Mouse (Mus musculus) heart, embryonic 14.5 days (tissue): ENCODE data around the gene Atp2b4. TPM values are rescaled to one million over a fixed set of nuclear protein-coding genes. Genes with fewer than 3 reads are reported as not detected.
A peak's percentile ranks its signal among the peaks of the same experiment; 100 is the strongest.

Experiments used
- ATAC-seq: fragments of 200-750 bp; cut with Nextera tagmentation; 2 replicates; pipeline ENCODE4 v1.8.0; 2017; ENCODE audit warnings: low read depth, moderate TSS enrichment; ENCODE audit not compliant: insufficient number of reproducible peaks, insufficient read depth, low FRiP score
- H3K27ac ChIP-seq, 2 experiments: fragments of 200-500 bp in 1 of 2; fragments of 300-500 bp in 1 of 2; sonication (generic) in 1 of 2; replicated peaks in 1 of 2; 2 replicates each; pipeline ENCODE4 v1.5.1; 2012 to 2014; ENCODE audit warnings: low read depth in 2 of 2, low read length in 2 of 2, control low read depth in 1 of 2, mild to moderate bottlenecking in 1 of 2, mixed read lengths in 1 of 2; ENCODE audit not compliant: control insufficient read depth in 1 of 2, insufficient read depth in 1 of 2
- H3K27me3 ChIP-seq: fragments of 300-500 bp; sonication (generic); 2 replicates; pipeline ENCODE4 v1.6.1; 2014; ENCODE audit warnings: mild to moderate bottlenecking, low read length, control low read depth; ENCODE audit not compliant: control insufficient read depth, insufficient read depth
- H3K36me3 ChIP-seq: fragments of 300-500 bp; sonication (generic); 2 replicates; pipeline ENCODE4 v1.6.1; 2014; ENCODE audit warnings: mild to moderate bottlenecking, control low read depth, low read length, mixed read lengths; ENCODE audit not compliant: control insufficient read depth, insufficient read depth
- H3K4me1 ChIP-seq, 2 experiments: fragments of 200-500 bp in 1 of 2; fragments of 300-500 bp in 1 of 2; sonication (generic) in 1 of 2; 2 replicates each; pipeline ENCODE4 v1.6.1; 2012 to 2014; ENCODE audit warnings: low read length in 2 of 2, control low read depth in 1 of 2, mixed read lengths in 1 of 2; ENCODE audit not compliant: control insufficient read depth in 2 of 2, insufficient read depth in 2 of 2
- H3K4me2 ChIP-seq: fragments of 300-500 bp; sonication (generic); 2 replicates; pipeline ENCODE4 v1.6.1; 2014; ENCODE audit warnings: mild to moderate bottlenecking, low read length
- H3K4me3 ChIP-seq, 2 experiments: fragments of 200-500 bp in 1 of 2; fragments of 300-500 bp in 1 of 2; sonication (generic) in 1 of 2; 2 replicates each; pipeline ENCODE4 v1.5.1; 2012 to 2014; ENCODE audit warnings: low read length in 2 of 2, mild to moderate bottlenecking in 2 of 2, control low read depth in 1 of 2, low read depth in 1 of 2, moderate library complexity in 1 of 2; ENCODE audit not compliant: control insufficient read depth in 1 of 2, insufficient read depth in 1 of 2
- H3K9ac ChIP-seq: fragments of 300-500 bp; sonication (generic); 2 replicates; pipeline ENCODE4 v1.6.1; 2014; ENCODE audit warnings: mild to moderate bottlenecking, low read length
- H3K9me3 ChIP-seq: fragments of 300-500 bp; sonication (generic); 2 replicates; pipeline ENCODE4 v1.6.1; 2016; ENCODE audit warnings: low read length, control low read depth; ENCODE audit not compliant: control insufficient read depth
- WGBS: fragments of 180-500 bp; shearing (Covaris S2); extraction: QIAGEN DNeasy Blood & Tissue Kit; methylation state at CpG from one replicate; pipeline ENCODE4 v1.1.7; 2014; 5-methylcytosine and 5-hydroxymethylcytosine counted together
- polyA plus RNA-seq: library from polyadenylated mRNA; unstranded; fragments of >200 nt; fragmentation: Nextera tagmentation; extraction: Ambion mirVana; gene quantifications from 2 replicates; pipeline ENCODE4 v1.2.1, GENCODE M21; 2014

The Atp2b4 gene
- polyA plus RNA-seq, 1 experiment from 2014 or later: 21.3 TPM

DNA sequence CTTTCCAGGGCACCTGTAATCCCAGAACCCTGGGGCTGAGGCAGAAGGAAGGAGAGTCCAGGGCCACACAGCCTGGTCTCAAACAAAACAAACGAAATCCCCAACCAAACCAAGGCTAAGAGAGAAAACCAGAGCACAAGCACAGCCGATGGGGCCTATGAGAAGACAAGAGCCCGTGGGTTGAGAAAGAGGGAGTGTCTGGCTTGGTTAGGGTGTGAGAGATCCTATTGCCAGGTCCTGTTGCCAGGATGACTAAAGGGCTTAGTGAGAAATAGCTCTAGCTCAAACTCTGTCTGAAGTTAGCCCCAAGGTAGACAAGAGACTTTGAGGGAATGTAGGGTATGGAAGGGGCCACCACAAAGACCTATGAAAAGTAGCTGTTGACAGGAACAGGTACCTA lies 19.3 kb downstream of the Atp2b4 start:
- Histone ChIP-seq H3K4me1 (peaks cover 5 to 16% of the 10 kb centered on the region in 2 experiments; a peak in 3 of 4 replicates), H3K4me2 (no peak overlapping the region), H3K27me3 (no peaks in the 10 kb centered on the region), H3K9me3 (no peaks in the 10 kb centered on the region), H3K36me3 (0 out of 2 replicates have a peak, but pooled peaks cover 3% of the 10 kb centered on the region), H3K4me3 (no peak overlapping the region), H3K27ac (no peak overlapping the region), H3K9ac (no peak overlapping the region)
- 54% methylated on average over 3 of the region's 3 CpGs for WGBS
- ATAC-seq: no peak

DNA sequence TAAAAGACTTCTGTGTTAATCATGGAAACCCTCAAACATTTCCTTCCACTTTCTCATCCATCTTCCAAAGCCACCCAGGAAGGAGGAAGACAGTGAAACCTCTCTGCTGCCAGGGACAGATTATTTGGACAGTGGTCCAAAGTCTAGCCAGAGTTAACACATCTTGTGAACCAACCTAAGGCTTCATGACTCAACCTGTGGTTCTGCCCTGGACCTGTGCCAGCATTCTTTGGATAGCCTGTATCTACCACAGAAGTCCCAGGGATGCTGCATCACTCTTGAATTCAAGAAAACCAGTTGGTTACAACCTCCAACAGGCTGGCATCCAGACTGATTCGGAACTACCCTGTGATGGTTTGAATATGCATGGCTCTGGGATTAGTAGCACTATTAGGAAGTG lies 21.8 kb downstream of the Atp2b4 start:
- Histone ChIP-seq H3K4me1 (peaks cover 5 to 16% of the 10 kb centered on the region in 2 experiments; a peak in 3 of 4 replicates), H3K27ac (no peak overlapping the region), H3K36me3 (0 out of 2 replicates have a peak, but pooled peaks cover 3% of the 10 kb centered on the region), H3K9me3 (no peaks in the 10 kb centered on the region), H3K9ac (no peak overlapping the region), H3K4me2 (no peak overlapping the region), H3K4me3 (no peak overlapping the region), H3K27me3 (no peaks in the 10 kb centered on the region)
- WGBS: 84% methylated on average over 1 of the region's 1 CpGs
- ATAC-seq: no peak

DNA sequence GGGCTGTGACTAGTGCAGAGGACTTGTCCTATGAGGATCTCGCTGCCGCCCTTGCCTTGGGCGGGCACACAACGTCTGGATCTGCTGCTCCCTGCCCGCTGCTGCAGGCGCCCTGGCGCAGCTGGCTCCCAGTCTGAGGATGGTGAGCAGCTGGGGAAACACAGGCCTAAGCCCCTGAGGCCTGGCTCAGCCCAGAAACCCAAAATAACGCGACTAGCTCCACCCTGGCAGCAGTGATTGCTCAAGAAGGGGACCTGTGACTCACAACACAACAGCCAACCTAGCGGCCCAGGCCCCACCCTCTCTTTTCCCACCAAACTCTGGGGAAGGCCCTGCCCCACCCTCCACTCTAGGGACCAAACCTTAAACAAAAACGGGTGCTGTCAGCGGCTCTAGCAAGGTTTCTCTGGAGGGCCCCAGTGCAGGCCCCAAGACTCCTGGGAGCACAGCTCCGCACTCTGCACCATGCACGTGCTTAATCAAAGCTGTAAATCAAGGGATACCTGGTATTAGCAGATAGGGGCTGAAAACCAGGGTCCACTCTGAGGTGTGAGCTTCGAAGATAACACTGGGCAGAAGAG lies 23.1 kb downstream of the Atp2b4 start:
- Histone ChIP-seq H3K9me3 (no peaks in the 10 kb centered on the region), H3K36me3 (no peaks in the 10 kb centered on the region), H3K27ac (no peak overlapping the region), H3K4me3 (no peak overlapping the region), H3K9ac (no peak overlapping the region), H3K4me2 (no peak overlapping the region), H3K4me1 (peaks cover 11 to 27% of the 10 kb centered on the region in 2 experiments), H3K27me3 (no peaks in the 10 kb centered on the region)
- ATAC-seq: no peak
- 65% methylated on average over 14 of the region's 15 CpGs for WGBS

DNA sequence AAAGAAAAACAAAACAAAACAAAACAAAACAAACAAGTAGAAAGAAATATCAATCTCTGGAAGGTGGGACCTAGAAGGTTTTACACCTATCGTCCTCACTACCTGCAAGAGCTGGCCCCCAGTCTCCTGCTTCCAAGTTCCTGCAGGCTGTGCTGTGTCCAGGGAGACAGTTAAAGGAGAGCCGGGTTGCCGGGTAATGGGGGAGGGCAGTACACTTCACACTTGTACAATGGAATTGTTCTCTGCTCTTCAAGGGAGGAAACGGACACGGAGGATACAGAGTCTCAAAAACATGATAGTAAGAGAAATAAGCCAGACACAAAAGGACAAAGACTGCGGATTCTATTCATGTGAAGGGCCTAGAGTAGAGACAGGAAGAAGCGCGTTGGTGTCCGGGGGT lies 28.3 kb downstream of the Atp2b4 start:
- H3K4me3 ChIP-seq: no peak overlapping the region
- H3K27me3 ChIP-seq: no peaks in the 10 kb centered on the region
- H3K4me1 ChIP-seq: peaks cover 16 to 35% of the 10 kb centered on the region in 2 experiments
- H3K9ac ChIP-seq: no peak overlapping the region
- no peak overlapping the region for H3K4me2 ChIP-seq
- whole genome bisulfite sequencing: 38% methylated on average over 9 of the region's 9 CpGs
- no peaks in the 10 kb centered on the region for H3K36me3 ChIP-seq
- peak overlapping the region; percentile 4 to 67 for H3K27ac ChIP-seq
- 0 out of 2 replicates have a peak, but pooled peaks have one; percentile 34 for ATAC-seq
- H3K9me3 ChIP-seq: no peaks in the 10 kb centered on the region

DNA sequence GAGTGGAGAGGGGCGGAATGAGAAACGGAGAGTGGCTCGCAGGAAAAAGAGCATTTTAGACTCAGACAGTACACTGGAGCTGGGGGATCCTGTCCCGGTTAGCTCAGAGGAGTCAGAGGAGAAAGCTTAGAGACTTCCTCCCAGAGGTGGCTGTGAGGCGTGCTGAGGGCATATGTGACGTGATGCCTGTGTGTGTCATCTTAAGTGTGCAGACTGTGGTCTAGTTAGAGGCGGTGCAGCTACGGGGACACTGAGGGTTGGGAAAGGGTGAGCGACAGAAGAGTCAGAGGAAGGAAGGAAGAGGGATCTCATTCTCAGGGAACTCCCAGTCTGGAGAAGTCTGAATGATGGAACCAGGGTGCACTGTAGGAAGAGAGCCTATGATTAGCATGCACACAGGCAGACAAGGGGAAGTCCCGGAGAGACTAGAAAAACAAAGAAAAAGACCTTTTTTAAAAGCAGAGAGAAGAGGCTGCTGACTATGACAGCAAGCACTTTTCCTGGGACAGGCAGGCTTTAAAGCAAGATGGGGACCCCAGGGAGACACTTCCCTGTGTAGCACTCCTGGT lies 28.9 kb downstream of the Atp2b4 start:
- H3K4me2 ChIP-seq: no peak overlapping the region
- H3K27ac ChIP-seq: peak overlapping the region; percentile 0 to 67; a peak in 3 of 4 replicates
- whole genome bisulfite sequencing: 43% methylated on average over 10 of the region's 10 CpGs
- no peak overlapping the region for H3K4me3 ChIP-seq
- H3K9me3 ChIP-seq: no peaks in the 10 kb centered on the region
- H3K36me3 ChIP-seq: no peaks in the 10 kb centered on the region
- no peaks in the 10 kb centered on the region for H3K27me3 ChIP-seq
- H3K9ac ChIP-seq: peak overlapping the region; percentile 30; the same call in 1 of the 2 replicates
- no peak; the same call in 1 of the 2 replicates for ATAC-seq
- H3K4me1 ChIP-seq: peaks cover 21 to 38% of the 10 kb centered on the region in 2 experiments

DNA sequence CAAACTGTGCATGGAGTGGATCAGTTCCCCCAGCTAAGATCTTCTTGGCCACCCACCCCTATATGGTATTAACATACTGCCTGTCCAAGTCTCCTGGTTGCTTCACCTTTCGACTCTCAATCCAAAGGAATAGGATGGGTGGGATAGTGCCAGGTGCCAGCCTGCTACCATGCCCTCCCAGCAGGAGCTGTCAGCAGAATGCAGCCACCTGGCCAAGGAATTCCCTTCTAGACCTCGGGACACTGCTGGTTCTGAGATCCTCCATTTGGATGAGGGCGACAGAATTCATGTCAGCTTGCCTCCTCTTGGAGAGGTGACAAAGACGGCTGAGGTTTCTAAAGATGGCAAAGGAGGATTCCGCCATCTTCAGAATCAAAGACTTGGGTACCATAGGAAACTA lies 32.8 kb downstream of the Atp2b4 start:
- no peak for ATAC-seq
- 77% methylated on average over 5 of the region's 5 CpGs for WGBS
- H3K9me3 ChIP-seq: no peaks in the 10 kb centered on the region

DNA sequence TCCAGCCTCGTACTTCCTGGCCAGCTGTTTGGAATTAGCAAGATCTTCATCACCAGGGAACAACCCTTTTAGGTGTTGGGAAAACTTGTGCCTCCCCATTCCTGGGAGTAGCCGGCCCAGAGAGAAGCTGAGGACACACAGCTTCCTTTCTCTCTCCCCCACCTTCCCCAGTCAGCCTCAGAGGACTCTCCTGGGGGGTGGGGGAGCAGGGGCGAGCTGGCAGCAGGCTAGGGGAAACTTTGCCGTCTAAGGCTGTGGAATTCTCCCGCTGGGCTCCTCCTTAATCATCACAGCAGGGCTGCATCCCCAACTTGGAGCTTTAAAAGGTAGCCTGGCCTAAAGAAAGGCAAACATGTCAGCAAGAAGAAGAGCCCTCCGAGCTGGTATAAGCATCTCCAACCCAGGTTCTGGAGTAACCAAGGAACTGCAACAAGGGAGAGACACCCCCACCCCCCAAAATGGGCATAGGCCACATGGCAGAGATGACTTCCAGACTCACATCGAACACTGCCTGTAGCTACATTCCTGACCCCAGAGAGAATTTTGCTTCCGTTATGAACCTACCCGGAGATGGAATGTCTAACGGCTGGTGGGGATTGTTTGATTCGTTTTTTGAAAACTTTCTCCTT lies 33.8 kb downstream of the Atp2b4 start:
- Histone ChIP-seq H3K9me3 (no peaks in the 10 kb centered on the region), H3K36me3 (no peaks in the 10 kb centered on the region), H3K9ac (no peak overlapping the region), H3K4me2 (0 out of 2 replicates have a peak overlapping the region, but pooled peaks have one; percentile 6), H3K27ac (peak overlapping the region; percentile 1 to 12; a peak in 3 of 4 replicates), H3K27me3 (no peaks in the 10 kb centered on the region), H3K4me3 (no peak overlapping the region), H3K4me1 (peaks cover 39 to 55% of the 10 kb centered on the region in 2 experiments)
- ATAC-seq: no peak
- 13% methylated on average over 11 of the region's 11 CpGs for WGBS

More for the DNA sequence above, 32.8 kb downstream of the Atp2b4 start:
- no peak overlapping the region for H3K4me3 ChIP-seq
- H3K27ac ChIP-seq: peak overlapping the region in 1 of 2 experiments; percentile 1; a peak in 2 of 4 replicates
- H3K9ac ChIP-seq: no peak overlapping the region
- no peak overlapping the region for H3K4me2 ChIP-seq
- H3K4me1 ChIP-seq: peaks cover 34 to 54% of the 10 kb centered on the region in 2 experiments
- H3K27me3 ChIP-seq: no peaks in the 10 kb centered on the region
- no peaks in the 10 kb centered on the region for H3K36me3 ChIP-seq
